Mouse (Mus musculus) midbrain, embryonic 14.5 days (tissue): ENCODE data around the gene Srgn. TPM values are rescaled to one million over a fixed set of nuclear protein-coding genes. Genes with fewer than 3 reads are reported as not detected.

ENCODE experiments used
- ATAC-seq: fragments of 200-750 bp; cut with Nextera tagmentation; 2 replicates; pipeline ENCODE4 v1.8.0; 2017; ENCODE audit warnings: moderate number of reproducible peaks, moderate library complexity; ENCODE audit not compliant: low FRiP score, low TSS enrichment
- DNase-seq: peaks from one replicate; pipeline ENCODE4 v3.0.0-alpha.2; 2015
- H3K27ac ChIP-seq: fragments of 300-500 bp; sonication (generic); replicated peaks from 2 replicates; pipeline ENCODE4 v1.5.1; 2014; ENCODE audit warnings: mild to moderate bottlenecking, low read depth, low read length, moderate library complexity
- H3K27me3 ChIP-seq: fragments of 300-500 bp; sonication (generic); 2 replicates; pipeline ENCODE4 v1.6.1; 2014; ENCODE audit warnings: low read length, control low read depth, mixed read lengths; ENCODE audit not compliant: control insufficient read depth, insufficient read depth
- H3K36me3 ChIP-seq: fragments of 300-500 bp; sonication (generic); 2 replicates; pipeline ENCODE4 v1.6.1; 2014; ENCODE audit warnings: low read length, control low read depth; ENCODE audit not compliant: control insufficient read depth, insufficient read depth
- H3K4me1 ChIP-seq: fragments of 300-500 bp; sonication (generic); 2 replicates; pipeline ENCODE4 v1.6.1; 2014; ENCODE audit warnings: mild to moderate bottlenecking, antibody characterized with exemption, low read length, control low read depth; ENCODE audit not compliant: control insufficient read depth, insufficient read depth
- H3K4me2 ChIP-seq: fragments of 300-500 bp; sonication (generic); 2 replicates; pipeline ENCODE4 v1.6.1; 2014; ENCODE audit warnings: mild to moderate bottlenecking, low read length, moderate library complexity
- H3K4me3 ChIP-seq: fragments of 300-500 bp; sonication (generic); replicated peaks from 2 replicates; pipeline ENCODE4 v1.5.1; 2014; ENCODE audit warnings: low read depth, low read length
- H3K9ac ChIP-seq: fragments of 300-500 bp; sonication (generic); replicated peaks from 2 replicates; pipeline ENCODE4 v1.6.1; 2014; ENCODE audit warnings: mild to moderate bottlenecking, low read length, moderate library complexity
- H3K9me3 ChIP-seq: fragments of 300-500 bp; sonication (generic); 2 replicates; pipeline ENCODE4 v1.6.1; 2016; ENCODE audit warnings: low read length, control low read depth, mixed read lengths; ENCODE audit not compliant: control insufficient read depth
- WGBS: fragments of 180-500 bp; shearing (Covaris S2); extraction: QIAGEN DNeasy Blood & Tissue Kit; methylation state at CpG from one replicate; pipeline ENCODE4 v1.1.7; 2014; 5-methylcytosine and 5-hydroxymethylcytosine counted together
- polyA plus RNA-seq: library from polyadenylated mRNA; unstranded; fragments of >200 nt; fragmentation: Nextera tagmentation; extraction: Ambion mirVana; gene quantifications from 2 replicates; pipeline ENCODE4 v1.2.1, GENCODE M21; 2014

The Srgn gene
- 5.4 and 11.4 TPM in 2 replicates for polyA plus RNA-seq

GRCm38 (mm10) chr10:62527351-62527750 lies at the start of gene Srgn:
TSS of gene Srgn (minus strand) at chr10:62527451.
- Histone ChIP-seq H3K4me3 (no peak within 1 kb of the TSS), H3K27ac (no peak within 1 kb of the TSS), H3K9ac (no peak within 1 kb of the TSS), H3K4me1 (no peaks in the 10 kb centered on the region), H3K27me3 (no peaks in the 10 kb centered on the region), H3K9me3 (no peaks in the 10 kb centered on the region), H3K36me3 (no peaks in the 10 kb centered on the region), H3K4me2 (no peak within 1 kb of the TSS)
- ATAC-seq, result no peak
- WGBS, result 88% methylated on average over 14 of the region's 14 CpGs
- DNase-seq, result no peak

- Histone ChIP-seq H3K4me3 (no peak overlapping the region), H3K36me3 (peaks cover 50% of the 10 kb centered on the region), H3K9ac (no peak overlapping the region), H3K4me2 (no peak overlapping the region), H3K9me3 (no peaks in the 10 kb centered on the region), H3K27ac (no peak overlapping the region), H3K4me1 (peaks cover 12% of the 10 kb centered on the region), H3K27me3 (no peaks in the 10 kb centered on the region)
- ATAC-seq, result no peak
- DNase-seq, result no peak
- WGBS, result 91% methylated on average over 13 of the region's 13 CpGs
Measured at GRCm38 (mm10) chr10:62575001-62575400, 47.8 kb upstream of the Srgn start.

GRCm38 (mm10) chr10:62570126-62570871 lies 43.0 kb upstream of the Srgn start:
- no peak overlapping the region for H3K9ac ChIP-seq
- H3K4me1 ChIP-seq, result no peaks in the 10 kb centered on the region
- DNase-seq, result no peak
- H3K4me2 ChIP-seq, result no peak overlapping the region
- H3K27me3 ChIP-seq, result no peaks in the 10 kb centered on the region
- no peak overlapping the region for H3K4me3 ChIP-seq
- no peaks in the 10 kb centered on the region for H3K9me3 ChIP-seq
- ATAC-seq, result no peak
- no peak overlapping the region for H3K27ac ChIP-seq
- WGBS, result 94% methylated on average over 7 of the region's 7 CpGs
- H3K36me3 ChIP-seq, result peaks cover 87% of the 10 kb centered on the region

GRCm38 (mm10) chr10:62568861-62569260 lies 41.6 kb upstream of the Srgn start:
- ATAC-seq, result no peak
- H3K4me3 ChIP-seq, result no peak overlapping the region
- H3K4me2 ChIP-seq, result no peak overlapping the region
- H3K27ac ChIP-seq, result no peak overlapping the region
- DNase-seq, result no peak
- no peaks in the 10 kb centered on the region for H3K4me1 ChIP-seq
- peaks cover 87% of the 10 kb centered on the region for H3K36me3 ChIP-seq
- no peaks in the 10 kb centered on the region for H3K27me3 ChIP-seq
- no peaks in the 10 kb centered on the region for H3K9me3 ChIP-seq
- 94% methylated on average over 4 of the region's 4 CpGs for WGBS
- H3K9ac ChIP-seq, result no peak overlapping the region

- Histone ChIP-seq H3K4me1 (no peaks in the 10 kb centered on the region), H3K36me3 (peaks cover 57% of the 10 kb centered on the region), H3K9ac (no peak overlapping the region), H3K4me3 (no peak overlapping the region), H3K27ac (no peak overlapping the region), H3K9me3 (no peaks in the 10 kb centered on the region), H3K4me2 (no peak overlapping the region), H3K27me3 (no peaks in the 10 kb centered on the region)
- no peak for ATAC-seq
- peak; percentile 26 for DNase-seq
- WGBS, result 95% methylated on average over 1 of the region's 1 CpGs
Measured at GRCm38 (mm10) chr10:62557736-62558135, 30.5 kb upstream of the Srgn start.

GRCm38 (mm10) chr10:62556558-62556901 lies 29.3 kb upstream of the Srgn start:
- Histone ChIP-seq H3K4me1 (no peaks in the 10 kb centered on the region), H3K27ac (no peak overlapping the region), H3K9me3 (no peaks in the 10 kb centered on the region), H3K36me3 (peaks cover 45% of the 10 kb centered on the region), H3K4me2 (no peak overlapping the region), H3K9ac (no peak overlapping the region), H3K27me3 (no peaks in the 10 kb centered on the region), H3K4me3 (no peak overlapping the region)
- WGBS, result 95% methylated on average over 6 of the region's 6 CpGs
- no peak for DNase-seq
- ATAC-seq, result no peak

- no peak overlapping the region for H3K4me3 ChIP-seq
- no peaks in the 10 kb centered on the region for H3K9me3 ChIP-seq
- H3K27me3 ChIP-seq, result no peaks in the 10 kb centered on the region
- no peak overlapping the region for H3K9ac ChIP-seq
- no peak overlapping the region for H3K4me2 ChIP-seq
- DNase-seq, result no peak
- ATAC-seq, result no peak
- H3K27ac ChIP-seq, result no peak overlapping the region
- H3K36me3 ChIP-seq, result peaks cover 41% of the 10 kb centered on the region
- H3K4me1 ChIP-seq, result no peaks in the 10 kb centered on the region
- WGBS, result 84% methylated on average over 11 of the region's 11 CpGs
Measured at GRCm38 (mm10) chr10:62555705-62556557, 28.7 kb upstream of the Srgn start.

GRCm38 (mm10) chr10:62553611-62554091 lies 26.4 kb upstream of the Srgn start:
- 84% methylated on average over 12 of the region's 12 CpGs for WGBS
- H3K4me1 ChIP-seq, result no peaks in the 10 kb centered on the region
- H3K4me2 ChIP-seq, result no peak overlapping the region
- no peak overlapping the region for H3K4me3 ChIP-seq
- H3K9ac ChIP-seq, result no peak overlapping the region
- ATAC-seq (no peak), DNase-seq (no peak)
- H3K9me3 ChIP-seq, result no peaks in the 10 kb centered on the region
- peaks cover 19% of the 10 kb centered on the region for H3K36me3 ChIP-seq
- no peak overlapping the region for H3K27ac ChIP-seq
- H3K27me3 ChIP-seq, result no peaks in the 10 kb centered on the region
